Mouse (Mus musculus): ENCODE data around the gene Tsc22d3. TPM values are rescaled to one million over a fixed set of nuclear protein-coding genes. Genes with fewer than 3 reads are reported as not detected.

Tsc22d3 gene
- polyA plus RNA-seq, 1 experiment from 2014 or later = 94.0 TPM

- Histone ChIP-seq H3K27me3 (ENCODE audit: control insufficient read depth, insufficient read depth, low read length) (no peaks in the 10 kb centered on the region; the same call in 1 of the 2 replicates), H3K4me3 (replicated peaks; ENCODE audit: low read length) (no peak overlapping the region), H3K27ac (ENCODE audit: low read length) (no peak overlapping the region), H3K9ac (ENCODE audit: low read length) (no peak overlapping the region), H3K9me3 (replicated peaks; ENCODE audit: control insufficient read depth, low read length) (no peaks in the 10 kb centered on the region), H3K4me2 (ENCODE audit: low read depth, low read length) (no peak overlapping the region), H3K4me1 (ENCODE audit: control insufficient read depth, insufficient read depth, low read length) (no peaks in the 10 kb centered on the region), H3K36me3 (ENCODE audit: control insufficient read depth, insufficient read depth, low read length) (no peaks in the 10 kb centered on the region)
- WGBS = 93% methylated on average over 5 of the region's 5 CpGs
- no peak for ATAC-seq (ENCODE audit: insufficient read depth, low FRiP score)
These were observed 74.2 kb downstream of the Tsc22d3 start for GRCm38 (mm10) chrX:140526253-140526618.

GRCm38 (mm10) chrX:140525604-140526252 lies 74.7 kb downstream of the Tsc22d3 start:
- H3K27me3 ChIP-seq (ENCODE audit: control insufficient read depth, insufficient read depth, low read length) = no peaks in the 10 kb centered on the region; the same call in 1 of the 2 replicates
- peaks cover 1% of the 10 kb centered on the region; the same call in 1 of the 2 replicates for H3K4me1 ChIP-seq (ENCODE audit: control insufficient read depth, insufficient read depth, low read length)
- ATAC-seq (ENCODE audit: insufficient read depth, low FRiP score) = no peak
- no peaks in the 10 kb centered on the region for H3K36me3 ChIP-seq (ENCODE audit: control insufficient read depth, insufficient read depth, low read length)
- H3K4me2 ChIP-seq (ENCODE audit: low read depth, low read length) = no peak overlapping the region
- no peak overlapping the region for H3K9ac ChIP-seq (ENCODE audit: low read length)
- WGBS = 85% methylated on average over 7 of the region's 7 CpGs
- no peak overlapping the region for H3K4me3 ChIP-seq (replicated peaks; ENCODE audit: low read length)
- H3K27ac ChIP-seq (ENCODE audit: low read length) = no peak overlapping the region
- H3K9me3 ChIP-seq (replicated peaks; ENCODE audit: control insufficient read depth, low read length) = no peaks in the 10 kb centered on the region

GRCm38 (mm10) chrX:140524231-140524630 lies 76.2 kb downstream of the Tsc22d3 start:
- Histone ChIP-seq H3K9me3 (replicated peaks; ENCODE audit: control insufficient read depth, low read length) (no peaks in the 10 kb centered on the region), H3K4me3 (replicated peaks; ENCODE audit: low read length) (no peak overlapping the region), H3K4me1 (ENCODE audit: control insufficient read depth, insufficient read depth, low read length) (peaks cover 4% of the 10 kb centered on the region; the same call in 1 of the 2 replicates), H3K4me2 (ENCODE audit: low read depth, low read length) (no peak overlapping the region), H3K36me3 (ENCODE audit: control insufficient read depth, insufficient read depth, low read length) (no peaks in the 10 kb centered on the region), H3K27ac (ENCODE audit: low read length) (no peak overlapping the region), H3K9ac (ENCODE audit: low read length) (no peak overlapping the region), H3K27me3 (ENCODE audit: control insufficient read depth, insufficient read depth, low read length) (no peaks in the 10 kb centered on the region; the same call in 1 of the 2 replicates)
- no peak for ATAC-seq (ENCODE audit: insufficient read depth, low FRiP score)
- 87% methylated on average over 5 of the region's 5 CpGs for WGBS

GRCm38 (mm10) chrX:140522071-140522765 lies 78.2 kb downstream of the Tsc22d3 start:
- no peak overlapping the region for H3K9ac ChIP-seq (ENCODE audit: low read length)
- H3K4me3 ChIP-seq (replicated peaks; ENCODE audit: low read length) = no peak overlapping the region
- H3K27me3 ChIP-seq (ENCODE audit: control insufficient read depth, insufficient read depth, low read length) = peaks cover 9% of the 10 kb centered on the region
- H3K9me3 ChIP-seq (replicated peaks; ENCODE audit: control insufficient read depth, low read length) = no peaks in the 10 kb centered on the region
- no peak overlapping the region for H3K27ac ChIP-seq (ENCODE audit: low read length)
- H3K36me3 ChIP-seq (ENCODE audit: control insufficient read depth, insufficient read depth, low read length) = no peaks in the 10 kb centered on the region
- no peak for ATAC-seq (ENCODE audit: insufficient read depth, low FRiP score)
- no peak overlapping the region for H3K4me2 ChIP-seq (ENCODE audit: low read depth, low read length)
- WGBS = 48% methylated on average over 14 of the region's 14 CpGs
- H3K4me1 ChIP-seq (ENCODE audit: control insufficient read depth, insufficient read depth, low read length) = peaks cover 4% of the 10 kb centered on the region; the same call in 1 of the 2 replicates

- H3K4me3 ChIP-seq (replicated peaks; ENCODE audit: low read length) = peak overlapping the region; percentile 14; the same call in 1 of the 2 replicates
- H3K4me1 ChIP-seq (ENCODE audit: control insufficient read depth, insufficient read depth, low read length) = peaks cover 4% of the 10 kb centered on the region; the same call in 1 of the 2 replicates
- peak overlapping the region; percentile 49 for H3K4me2 ChIP-seq (ENCODE audit: low read depth, low read length)
- WGBS = 24% methylated on average over 24 of the region's 25 CpGs
- no peak overlapping the region; the same call in none of the 2 replicates for H3K9ac ChIP-seq (ENCODE audit: low read length)
- peak overlapping the region; percentile 82 for H3K27ac ChIP-seq (ENCODE audit: low read length)
- peaks cover 9% of the 10 kb centered on the region for H3K27me3 ChIP-seq (ENCODE audit: control insufficient read depth, insufficient read depth, low read length)
- no peaks in the 10 kb centered on the region for H3K9me3 ChIP-seq (replicated peaks; ENCODE audit: control insufficient read depth, low read length)
- H3K36me3 ChIP-seq (ENCODE audit: control insufficient read depth, insufficient read depth, low read length) = no peaks in the 10 kb centered on the region
- peak; percentile 96 for ATAC-seq (ENCODE audit: insufficient read depth, low FRiP score)
These were observed 80.0 kb downstream of the Tsc22d3 start for GRCm38 (mm10) chrX:140520146-140521102.

GRCm38 (mm10) chrX:140518351-140518750 lies 82.1 kb downstream of the Tsc22d3 start:
- WGBS = 75% methylated on average over 8 of the region's 8 CpGs
- H3K4me3 ChIP-seq (replicated peaks; ENCODE audit: low read length) = no peak overlapping the region
- H3K4me1 ChIP-seq (ENCODE audit: control insufficient read depth, insufficient read depth, low read length) = peaks cover 4% of the 10 kb centered on the region; the same call in 1 of the 2 replicates
- no peak overlapping the region for H3K27ac ChIP-seq (ENCODE audit: low read length)
- H3K36me3 ChIP-seq (ENCODE audit: control insufficient read depth, insufficient read depth, low read length) = no peaks in the 10 kb centered on the region
- no peak for ATAC-seq (ENCODE audit: insufficient read depth, low FRiP score)
- H3K9me3 ChIP-seq (replicated peaks; ENCODE audit: control insufficient read depth, low read length) = no peaks in the 10 kb centered on the region
- H3K4me2 ChIP-seq (ENCODE audit: low read depth, low read length) = no peak overlapping the region
- H3K9ac ChIP-seq (ENCODE audit: low read length) = no peak overlapping the region
- peaks cover 12% of the 10 kb centered on the region for H3K27me3 ChIP-seq (ENCODE audit: control insufficient read depth, insufficient read depth, low read length)

GRCm38 (mm10) chrX:140513379-140513778 lies 87.1 kb downstream of the Tsc22d3 start:
- Histone ChIP-seq H3K4me1 (ENCODE audit: control insufficient read depth, insufficient read depth, low read length) (peaks cover 5% of the 10 kb centered on the region; the same call in 1 of the 2 replicates), H3K4me2 (ENCODE audit: low read depth, low read length) (no peak overlapping the region), H3K36me3 (ENCODE audit: control insufficient read depth, insufficient read depth, low read length) (no peaks in the 10 kb centered on the region), H3K27ac (ENCODE audit: low read length) (no peak overlapping the region), H3K9me3 (replicated peaks; ENCODE audit: control insufficient read depth, low read length) (no peaks in the 10 kb centered on the region), H3K4me3 (replicated peaks; ENCODE audit: low read length) (no peak overlapping the region), H3K27me3 (ENCODE audit: control insufficient read depth, insufficient read depth, low read length) (peaks cover 12% of the 10 kb centered on the region), H3K9ac (ENCODE audit: low read length) (no peak overlapping the region)
- ATAC-seq (ENCODE audit: insufficient read depth, low FRiP score) = no peak
- 88% methylated on average over 2 of the region's 2 CpGs for WGBS

GRCm38 (mm10) chrX:140511687-140512651 lies 88.5 kb downstream of the Tsc22d3 start:
- H3K9ac ChIP-seq (ENCODE audit: low read length) = peak overlapping the region; percentile 63; the same call in 1 of the 2 replicates
- H3K9me3 ChIP-seq (replicated peaks; ENCODE audit: control insufficient read depth, low read length) = no peaks in the 10 kb centered on the region
- H3K36me3 ChIP-seq (ENCODE audit: control insufficient read depth, insufficient read depth, low read length) = no peaks in the 10 kb centered on the region
- H3K4me1 ChIP-seq (ENCODE audit: control insufficient read depth, insufficient read depth, low read length) = peaks cover 5% of the 10 kb centered on the region; the same call in 1 of the 2 replicates
- no peak overlapping the region for H3K4me3 ChIP-seq (replicated peaks; ENCODE audit: low read length)
- peak overlapping the region; percentile 42; the same call in 1 of the 2 replicates for H3K4me2 ChIP-seq (ENCODE audit: low read depth, low read length)
- peaks cover 3% of the 10 kb centered on the region; the same call in 1 of the 2 replicates for H3K27me3 ChIP-seq (ENCODE audit: control insufficient read depth, insufficient read depth, low read length)
- ATAC-seq (ENCODE audit: insufficient read depth, low FRiP score) = no peak
- WGBS = 46% methylated on average over 7 of the region's 7 CpGs
- H3K27ac ChIP-seq (ENCODE audit: low read length) = peak overlapping the region; percentile 60; the same call in 1 of the 2 replicates

Data from stomach, embryonic 16.5 days (tissue).